Mouse (Mus musculus) hindbrain, embryonic 13.5 days (tissue): Measurements from ENCODE around the gene Slc7a6os. TPM values are rescaled to one million over a fixed set of nuclear protein-coding genes. Genes with fewer than 3 reads are reported as not detected.
"Not testable (repeated sequence)": the region's sequence is repeated elsewhere in the genome, so short reads cannot be mapped to it uniquely, and the experiment has no call there.

Experiments
- ATAC-seq: fragments of 200-750 bp; cut with Nextera tagmentation; 2 replicates; pipeline ENCODE4 v1.8.0; 2017; ENCODE audit warnings: moderate TSS enrichment; ENCODE audit not compliant: low FRiP score
- H3K27ac ChIP-seq: fragments of 300-500 bp; sonication (generic); 2 replicates; pipeline ENCODE4 v1.5.1; 2015; ENCODE audit warnings: inconsistent platforms, mild to moderate bottlenecking, moderate library complexity
- H3K27me3 ChIP-seq: fragments of 300-500 bp; sonication (generic); 2 replicates; pipeline ENCODE4 v1.6.1; 2015; ENCODE audit warnings: mild to moderate bottlenecking, inconsistent platforms
- H3K36me3 ChIP-seq: fragments of 300-500 bp; sonication (generic); 2 replicates; pipeline ENCODE4 v1.6.1; 2015; ENCODE audit warnings: mild to moderate bottlenecking, inconsistent platforms
- H3K4me1 ChIP-seq: fragments of 300-500 bp; sonication (generic); replicated peaks from 2 replicates; pipeline ENCODE4 v1.6.1; 2015; ENCODE audit warnings: inconsistent platforms
- H3K4me2 ChIP-seq: fragments of 300-500 bp; sonication (generic); 2 replicates; pipeline ENCODE4 v1.6.1; 2015; ENCODE audit warnings: inconsistent platforms, mild to moderate bottlenecking, moderate library complexity
- H3K4me3 ChIP-seq: fragments of 300-500 bp; sonication (generic); 2 replicates; pipeline ENCODE4 v1.5.1; 2015; ENCODE audit warnings: mild to moderate bottlenecking, inconsistent platforms
- H3K9ac ChIP-seq: fragments of 300-500 bp; sonication (generic); 2 replicates; pipeline ENCODE4 v1.6.1; 2015; ENCODE audit warnings: mild to moderate bottlenecking, inconsistent platforms
- H3K9me3 ChIP-seq: fragments of 300-500 bp; sonication (generic); 2 replicates; pipeline ENCODE4 v1.6.1; 2016; ENCODE audit warnings: inconsistent platforms
- WGBS: fragments of 180-500 bp; shearing (Covaris S2); methylation state at CpG from one replicate; pipeline ENCODE4 v1.1.7; 2015; 5-methylcytosine and 5-hydroxymethylcytosine counted together
- polyA plus RNA-seq: library from polyadenylated mRNA; unstranded; fragments of >200 nt; fragmentation: Nextera tagmentation; extraction: Ambion mirVana; gene quantifications from 2 replicates; pipeline ENCODE4 v1.2.1, GENCODE M21; 2015

The Slc7a6os gene
- polyA plus RNA-seq, 1 experiment from 2014 or later: 39.2 TPM

- H3K9me3 ChIP-seq: no peaks in the 10 kb centered on the region
- peak; percentile 77 for ATAC-seq
- 1% methylated on average over 35 of the region's 35 CpGs for WGBS
- H3K27ac ChIP-seq: peak overlapping the region; percentile 96
- H3K4me1 ChIP-seq: peaks cover 26% of the 10 kb centered on the region
- peak overlapping the region; percentile 89 for H3K4me2 ChIP-seq
- H3K36me3 ChIP-seq: peaks cover 43% of the 10 kb centered on the region
- no peaks in the 10 kb centered on the region for H3K27me3 ChIP-seq
- H3K9ac ChIP-seq: peak overlapping the region; percentile 96
- H3K4me3 ChIP-seq: peak overlapping the region; percentile 85
These were observed 552 bp downstream of the Slc7a6os start for GRCm38 (mm10) chr8:106210035-106210731.

DNA sequence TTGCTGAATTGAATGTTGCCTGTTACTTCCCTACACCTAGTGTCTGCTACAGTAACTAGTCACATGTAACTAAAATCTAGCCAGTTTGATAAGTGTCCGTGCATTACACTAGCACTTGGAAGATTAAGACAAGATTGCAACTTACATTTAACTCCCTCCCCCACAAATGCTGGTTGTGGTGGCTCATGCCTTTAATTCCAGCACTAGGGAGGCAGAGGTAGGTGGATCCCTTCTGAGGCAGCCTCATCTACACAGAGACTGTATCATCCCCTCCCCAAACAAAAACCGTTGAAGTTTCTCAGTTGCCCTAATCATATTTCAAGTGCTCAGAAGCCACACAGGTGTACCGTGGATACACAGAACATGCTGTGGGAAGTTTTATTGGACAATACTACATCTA lies 11.1 kb downstream of the Slc7a6os start:
- not testable (repeated sequence) for ATAC-seq, H3K4me1 ChIP-seq, H3K9me3 ChIP-seq, H3K4me2 ChIP-seq, H3K27me3 ChIP-seq, H3K9ac ChIP-seq, H3K27ac ChIP-seq, H3K4me3 ChIP-seq
- H3K36me3 ChIP-seq: peaks cover 94% of the 10 kb centered on the region
- 94% methylated on average over 3 of the region's 3 CpGs for WGBS

GRCm38 (mm10) chr8:106198741-106199140 lies 12.0 kb downstream of the Slc7a6os start:
- peaks cover 95% of the 10 kb centered on the region for H3K36me3 ChIP-seq

GRCm38 (mm10) chr8:106194062-106194461 lies 16.7 kb downstream of the Slc7a6os start:
- 93% methylated on average over 5 of the region's 5 CpGs for WGBS
- no peaks in the 10 kb centered on the region for H3K9me3 ChIP-seq
- H3K9ac ChIP-seq: no peak overlapping the region
- H3K4me3 ChIP-seq: no peak overlapping the region
- ATAC-seq: no peak
- H3K27ac ChIP-seq: no peak overlapping the region
- peaks cover 92% of the 10 kb centered on the region for H3K36me3 ChIP-seq
- no peak overlapping the region for H3K4me2 ChIP-seq
- H3K27me3 ChIP-seq: no peaks in the 10 kb centered on the region
- no peaks in the 10 kb centered on the region for H3K4me1 ChIP-seq

More at GRCm38 (mm10) chr8:106198741-106199140, 12.0 kb downstream of the Slc7a6os start:
- no peak for ATAC-seq
- Histone ChIP-seq H3K4me1 (no peaks in the 10 kb centered on the region), H3K9me3 (no peaks in the 10 kb centered on the region), H3K27ac (no peak overlapping the region), H3K4me2 (no peak overlapping the region), H3K4me3 (no peak overlapping the region), H3K27me3 (no peaks in the 10 kb centered on the region), H3K9ac (no peak overlapping the region)
- 27% methylated on average over 1 of the region's 1 CpGs for WGBS

DNA sequence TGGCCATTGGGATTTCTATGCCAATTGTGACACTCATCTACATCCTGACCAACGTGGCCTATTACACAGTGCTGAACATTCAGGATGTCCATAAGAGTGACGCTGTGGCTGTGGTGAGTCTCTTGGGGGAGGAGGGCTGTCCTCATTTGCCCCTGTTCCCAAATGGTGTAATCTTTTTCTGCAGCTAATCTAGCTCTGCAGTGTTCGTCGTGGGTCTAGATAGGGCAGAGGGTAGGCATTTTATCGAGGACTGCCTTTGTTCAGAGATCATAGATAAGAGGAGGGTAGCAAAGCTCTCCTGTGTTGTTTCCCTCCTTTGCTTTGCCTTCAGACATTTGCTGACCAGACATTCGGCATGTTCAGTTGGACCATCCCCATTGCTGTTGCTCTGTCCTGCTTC lies 17.6 kb downstream of the Slc7a6os start:
- WGBS: 93% methylated on average over 6 of the region's 6 CpGs
- Histone ChIP-seq H3K27ac (no peak overlapping the region), H3K9ac (no peak overlapping the region), H3K4me3 (no peak overlapping the region), H3K27me3 (no peaks in the 10 kb centered on the region), H3K4me2 (no peak overlapping the region), H3K4me1 (no peaks in the 10 kb centered on the region), H3K36me3 (peaks cover 90% of the 10 kb centered on the region), H3K9me3 (no peaks in the 10 kb centered on the region)
- ATAC-seq: no peak

- Histone ChIP-seq H3K36me3 (peaks cover 90% of the 10 kb centered on the region), H3K9me3 (no peaks in the 10 kb centered on the region), H3K4me3 (no peak overlapping the region), H3K27me3 (no peaks in the 10 kb centered on the region), H3K4me1 (no peaks in the 10 kb centered on the region), H3K9ac (no peak overlapping the region), H3K4me2 (no peak overlapping the region), H3K27ac (no peak overlapping the region)
- ATAC-seq: no peak
- WGBS: 91% methylated on average over 5 of the region's 5 CpGs
These were observed 19.1 kb downstream of the Slc7a6os start for GRCm38 (mm10) chr8:106191639-106192038.

GRCm38 (mm10) chr8:106189162-106189561 lies 21.6 kb downstream of the Slc7a6os start:
- 98% methylated on average over 4 of the region's 4 CpGs for WGBS
- no peak for ATAC-seq
- no peaks in the 10 kb centered on the region for H3K4me1 ChIP-seq
- H3K4me2 ChIP-seq: no peak overlapping the region
- peaks cover 88% of the 10 kb centered on the region for H3K36me3 ChIP-seq
- H3K9me3 ChIP-seq: no peaks in the 10 kb centered on the region
- H3K27ac ChIP-seq: no peak overlapping the region
- H3K9ac ChIP-seq: no peak overlapping the region
- H3K4me3 ChIP-seq: no peak overlapping the region
- H3K27me3 ChIP-seq: no peaks in the 10 kb centered on the region

DNA sequence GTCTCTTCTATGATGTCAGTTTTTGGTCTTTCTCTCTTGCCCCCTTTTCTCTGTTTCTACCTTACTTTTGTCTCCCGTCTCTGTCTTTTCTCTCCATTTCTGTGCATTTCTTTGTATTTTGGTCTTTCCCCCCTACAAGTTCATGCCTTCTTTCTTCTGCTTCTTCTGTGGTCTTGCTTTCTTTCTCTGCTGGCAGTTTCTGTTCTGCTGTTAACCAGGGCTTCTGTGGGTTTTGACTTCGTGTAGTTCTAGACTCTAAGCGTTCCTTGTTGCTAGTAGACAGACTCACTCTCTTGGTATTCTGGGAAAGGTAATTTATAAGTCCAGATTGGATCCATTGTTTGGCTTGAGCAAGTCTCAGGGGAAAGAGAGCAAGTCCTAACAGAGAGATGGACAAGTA lies 24.3 kb downstream of the Slc7a6os start:
- H3K9me3 ChIP-seq: no peaks in the 10 kb centered on the region
- H3K36me3 ChIP-seq: peaks cover 69% of the 10 kb centered on the region
- H3K4me2 ChIP-seq: no peak overlapping the region
- no peak overlapping the region for H3K9ac ChIP-seq
- H3K27me3 ChIP-seq: no peaks in the 10 kb centered on the region
- 91% methylated on average over 3 of the region's 3 CpGs for WGBS
- no peak overlapping the region for H3K27ac ChIP-seq
- no peaks in the 10 kb centered on the region for H3K4me1 ChIP-seq
- no peak for ATAC-seq
- no peak overlapping the region for H3K4me3 ChIP-seq

- no peaks in the 10 kb centered on the region for H3K27me3 ChIP-seq
- no peak for ATAC-seq
- peaks cover 62% of the 10 kb centered on the region for H3K36me3 ChIP-seq
- 92% methylated on average over 8 of the region's 8 CpGs for WGBS
- no peak overlapping the region for H3K9ac ChIP-seq
- H3K4me1 ChIP-seq: no peaks in the 10 kb centered on the region
- H3K4me2 ChIP-seq: no peak overlapping the region
- no peak overlapping the region for H3K4me3 ChIP-seq
- no peak overlapping the region for H3K27ac ChIP-seq
- no peaks in the 10 kb centered on the region for H3K9me3 ChIP-seq
These were observed 25.0 kb downstream of the Slc7a6os start for GRCm38 (mm10) chr8:106185628-106186270.

GRCm38 (mm10) chr8:106178428-106178827 lies 32.3 kb downstream of the Slc7a6os start:
- no peak for ATAC-seq
- Histone ChIP-seq H3K9me3 (no peaks in the 10 kb centered on the region), H3K4me3 (no peak overlapping the region), H3K27me3 (no peaks in the 10 kb centered on the region), H3K4me1 (peaks cover 13% of the 10 kb centered on the region), H3K9ac (no peak overlapping the region), H3K4me2 (no peak overlapping the region), H3K36me3 (peaks cover 10% of the 10 kb centered on the region; the same call in 1 of the 2 replicates), H3K27ac (no peak overlapping the region)
- WGBS: 82% methylated on average over 2 of the region's 2 CpGs

DNA sequence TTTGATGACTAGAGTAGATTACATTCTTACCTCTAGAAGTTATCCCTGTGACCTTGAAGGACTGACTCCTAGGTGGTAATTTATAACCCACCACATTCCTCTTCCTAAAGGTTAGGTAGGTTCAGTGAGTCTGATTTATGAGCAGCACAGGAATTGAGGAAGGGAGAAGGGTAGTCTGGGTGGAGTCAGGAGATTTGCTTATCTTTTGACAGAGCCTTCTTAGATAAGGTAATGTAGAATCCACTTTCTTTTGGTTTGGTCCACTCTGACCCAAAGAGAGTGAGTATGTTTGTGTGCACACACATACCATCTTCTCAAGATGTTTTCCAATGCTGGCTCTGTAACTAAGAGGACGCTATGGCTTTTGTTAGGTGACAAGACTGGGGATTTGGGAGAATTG lies 33.1 kb downstream of the Slc7a6os start:
- WGBS: 80% methylated on average over 1 of the region's 1 CpGs
- Histone ChIP-seq H3K27ac (no peak overlapping the region), H3K4me2 (no peak overlapping the region), H3K36me3 (peaks cover 8% of the 10 kb centered on the region; the same call in 1 of the 2 replicates), H3K4me1 (peaks cover 13% of the 10 kb centered on the region), H3K9me3 (no peaks in the 10 kb centered on the region), H3K9ac (no peak overlapping the region), H3K4me3 (no peak overlapping the region), H3K27me3 (no peaks in the 10 kb centered on the region)
- no peak for ATAC-seq

DNA sequence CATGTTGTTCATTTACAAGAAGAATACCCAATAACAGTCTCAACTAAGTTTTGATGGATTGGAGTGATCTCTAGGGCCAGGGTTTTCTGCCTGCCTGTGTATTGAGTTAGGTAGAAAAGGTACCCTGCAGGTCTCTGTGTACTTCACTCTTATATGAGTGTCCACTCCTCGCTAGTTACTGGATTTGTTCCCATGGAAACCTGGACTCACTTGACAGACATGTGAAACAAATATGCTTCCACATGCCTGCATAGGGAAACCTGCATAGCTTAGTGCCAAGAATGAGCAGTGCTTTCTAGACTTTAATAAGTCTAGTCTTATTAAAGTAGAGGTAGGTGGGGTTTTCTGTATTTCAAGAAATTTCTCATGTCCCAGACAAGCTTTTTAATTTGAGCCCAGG lies 33.8 kb downstream of the Slc7a6os start:
- no peak for ATAC-seq
- Histone ChIP-seq H3K9me3 (no peaks in the 10 kb centered on the region), H3K36me3 (peaks cover 7% of the 10 kb centered on the region; the same call in 1 of the 2 replicates), H3K9ac (no peak overlapping the region), H3K4me1 (peaks cover 13% of the 10 kb centered on the region), H3K27me3 (no peaks in the 10 kb centered on the region), H3K4me2 (no peak overlapping the region), H3K27ac (no peak overlapping the region), H3K4me3 (no peak overlapping the region)
- 10% methylated on average over 1 of the region's 1 CpGs for WGBS

DNA sequence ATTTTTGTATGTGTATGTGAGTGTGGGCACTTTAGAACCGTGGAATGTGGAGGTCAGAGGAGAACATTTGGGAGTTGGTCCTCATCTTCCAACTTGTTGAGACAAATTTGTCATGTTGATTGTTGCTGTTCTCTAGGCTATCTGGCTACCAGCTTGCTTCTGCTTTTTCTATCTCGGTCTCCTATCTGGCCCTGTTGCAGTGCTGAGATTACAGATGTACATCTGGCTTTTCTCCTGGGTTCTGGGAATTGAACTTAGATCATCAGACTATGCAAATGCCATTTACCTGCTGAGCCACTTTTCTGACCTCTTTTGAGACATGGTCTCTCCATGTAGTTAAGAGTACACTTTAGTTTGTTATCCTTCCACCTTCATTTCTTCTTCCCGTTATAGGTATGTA lies 37.2 kb downstream of the Slc7a6os start:
- Histone ChIP-seq H3K27ac (no peak overlapping the region), H3K9ac (no peak overlapping the region), H3K4me2 (no peak overlapping the region), H3K27me3 (no peaks in the 10 kb centered on the region), H3K4me1 (peaks cover 21% of the 10 kb centered on the region), H3K36me3 (no peaks in the 10 kb centered on the region), H3K9me3 (no peaks in the 10 kb centered on the region), H3K4me3 (no peak overlapping the region)
- no peak for ATAC-seq
- WGBS: 97% methylated on average over 3 of the region's 3 CpGs
